Mouse (Mus musculus): ENCODE results near the gene Hexim2.

Gene Hexim2

DNA sequence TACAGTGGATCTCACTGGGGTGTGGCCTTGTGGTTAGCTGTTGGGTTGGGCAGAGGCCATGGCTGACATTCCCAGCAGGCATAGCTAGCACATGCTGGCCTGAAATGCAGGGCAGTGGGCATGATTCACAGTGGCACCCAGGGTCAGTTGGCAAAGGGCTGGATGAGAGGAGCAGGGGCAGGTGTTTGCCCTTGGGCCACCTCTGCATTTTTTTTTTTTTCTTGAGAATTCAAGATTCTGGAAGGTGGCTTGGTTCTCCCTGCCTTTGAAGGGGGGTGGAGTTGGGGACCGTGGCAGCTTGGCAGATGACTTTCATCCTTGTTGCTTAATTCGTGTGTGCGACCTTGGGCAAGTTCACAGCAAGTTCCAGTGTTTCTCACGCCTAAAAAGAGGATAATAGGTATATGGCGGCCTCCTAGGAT lies 42.2 kb downstream of the Hexim2 start:
- DNase-seq, result no peak

DNA sequence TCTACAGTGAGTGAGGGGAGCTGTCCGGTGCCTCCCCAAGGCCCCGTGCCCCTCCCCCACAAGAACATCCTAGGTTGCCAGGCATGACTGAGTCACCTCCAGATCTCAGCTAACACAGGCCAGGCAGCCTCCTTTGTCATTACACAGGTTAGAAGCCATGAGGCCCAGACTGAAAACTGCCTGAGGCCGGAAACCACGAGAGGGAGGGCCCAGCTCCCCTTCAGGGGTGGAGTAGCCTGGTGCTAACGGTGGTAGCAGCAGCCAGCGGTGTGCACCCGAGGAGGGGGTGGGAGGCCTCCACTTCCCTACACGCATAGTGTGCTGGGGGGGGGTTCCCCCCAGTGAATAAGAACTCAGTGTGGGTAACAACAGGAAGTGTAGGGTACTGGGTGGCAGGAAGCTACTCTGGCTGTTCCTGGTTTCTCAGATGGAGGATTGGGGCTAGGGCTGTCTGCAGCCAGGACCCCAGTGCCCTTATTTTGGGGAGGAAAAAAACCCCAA lies 42.7 kb downstream of the Hexim2 start:
- no peak for DNase-seq

GRCm38 (mm10) chr11:103175688-103176442 lies 43.6 kb downstream of the Hexim2 start:
- DNase-seq, result no peak

DNA sequence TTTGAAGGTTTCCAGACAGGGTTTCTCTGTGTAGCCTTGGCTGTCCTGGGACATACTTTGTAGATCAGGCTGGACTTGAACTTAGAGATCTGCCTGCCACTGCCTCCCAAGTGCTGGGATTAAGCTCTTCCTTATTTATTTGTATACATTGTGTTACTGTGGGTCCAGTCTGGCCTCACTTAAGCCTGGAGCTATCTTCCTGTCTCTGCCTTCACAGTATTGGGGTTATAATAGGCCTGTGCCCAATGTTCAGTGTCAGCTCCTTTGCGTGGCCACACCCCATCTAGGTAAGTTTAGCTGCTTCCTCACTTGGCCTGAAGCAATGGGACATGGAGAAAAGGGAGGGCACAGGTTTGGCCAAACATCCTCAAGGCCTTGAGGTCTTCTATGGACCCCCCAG lies 44.3 kb downstream of the Hexim2 start:
- no peak for DNase-seq

- DNase-seq, result no peak
Measured at GRCm38 (mm10) chr11:103177216-103177615, 45.0 kb downstream of the Hexim2 start.

DNA sequence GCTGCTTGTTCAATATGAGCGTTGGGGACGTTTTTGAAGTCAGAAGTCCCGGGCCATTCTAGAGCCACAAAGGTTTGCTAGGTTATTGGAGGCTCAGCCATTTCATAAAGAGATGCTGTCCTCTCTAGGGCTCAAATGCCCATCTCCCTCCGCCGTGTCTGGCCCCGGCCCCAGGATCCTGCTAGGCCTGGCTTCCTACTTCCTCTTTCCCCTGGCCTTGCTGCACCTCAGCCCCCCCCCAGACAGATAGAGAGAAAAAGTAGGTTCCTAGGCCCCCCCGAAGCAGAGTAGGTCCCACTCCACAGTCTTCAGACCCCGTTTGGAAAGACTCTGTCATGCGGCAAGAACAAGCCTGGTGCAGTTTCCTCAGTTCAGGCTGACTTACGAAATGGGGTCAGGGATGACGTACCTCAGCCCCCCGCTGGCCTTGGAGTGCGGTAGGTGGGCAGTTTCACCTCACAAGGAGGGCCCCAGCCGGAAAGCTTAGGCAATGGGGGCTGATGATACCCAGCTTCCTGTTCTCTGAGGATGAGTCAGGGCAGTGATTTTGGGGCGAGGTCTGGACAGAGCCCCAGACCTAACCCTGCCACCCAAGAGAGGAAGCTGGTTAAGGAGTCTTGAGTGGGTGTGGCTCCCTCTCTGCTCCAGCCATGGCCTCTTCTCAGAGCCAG lies 45.7 kb downstream of the Hexim2 start:
- no peak for DNase-seq

DNA sequence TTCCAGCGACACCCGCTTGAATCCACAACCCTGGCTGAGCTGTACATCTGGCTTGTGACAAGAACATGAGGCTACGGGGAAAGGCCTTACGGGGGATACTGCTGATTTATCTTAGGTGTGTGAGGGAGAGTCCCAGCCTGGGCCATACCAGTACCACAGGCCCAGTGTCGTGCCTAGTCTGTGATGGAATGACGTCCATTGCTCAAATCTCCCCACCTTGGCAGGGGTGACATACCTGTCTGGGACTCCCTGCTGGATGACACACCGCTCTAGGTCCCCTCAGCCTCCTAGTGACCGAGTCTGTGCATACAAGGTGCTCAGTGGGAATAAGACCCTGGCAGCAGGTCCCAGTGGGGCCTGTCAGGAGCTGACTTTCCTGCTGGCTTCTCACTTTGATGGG lies 46.5 kb downstream of the Hexim2 start:
- no peak for DNase-seq

DNA sequence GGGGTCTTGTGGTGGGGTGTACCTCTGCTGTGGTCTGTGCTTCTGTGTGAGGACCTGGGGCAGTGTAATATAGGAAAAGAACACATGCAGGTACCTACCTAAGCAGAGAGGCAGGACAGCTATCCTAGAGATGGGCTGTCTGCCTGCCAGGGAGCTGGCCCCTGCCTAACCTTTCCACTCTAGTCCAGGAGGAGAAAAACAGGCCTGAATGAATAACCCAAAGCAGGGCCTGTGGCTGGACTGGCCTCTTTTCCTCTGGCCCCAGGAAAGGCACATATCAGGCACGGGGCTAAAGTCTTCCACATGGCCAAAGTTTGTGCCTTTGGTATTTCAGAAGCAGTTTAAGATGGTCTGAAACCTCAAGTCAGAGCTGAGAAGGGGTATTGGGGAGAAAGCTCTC lies 48.2 kb downstream of the Hexim2 start:
- no peak for DNase-seq

DNA sequence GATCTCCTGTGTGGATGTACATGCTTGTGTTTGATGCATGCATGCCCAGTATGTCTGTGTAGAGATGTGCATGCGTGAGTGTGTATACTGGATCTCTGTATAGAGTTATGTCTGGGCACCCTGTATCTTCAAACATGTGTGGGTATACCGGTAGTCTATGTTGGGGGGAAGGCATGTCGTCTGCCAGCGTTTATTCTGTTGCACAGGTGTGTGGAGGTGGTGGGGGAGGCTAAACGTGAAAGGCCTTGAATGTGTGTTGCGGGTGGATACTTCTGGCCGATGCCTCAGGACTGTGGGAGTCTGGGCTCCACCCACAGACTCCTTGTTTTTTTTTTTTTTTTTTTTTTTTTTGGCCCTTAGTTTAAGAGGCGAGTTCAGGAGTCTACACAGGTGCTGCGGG lies 49.1 kb downstream of the Hexim2 start:
- no peak for DNase-seq

GRCm38 (mm10) chr11:103181911-103182310 lies 49.7 kb downstream of the Hexim2 start:
- no peak for DNase-seq

GRCm38 (mm10) chr11:103184891-103185290 lies 52.7 kb downstream of the Hexim2 start:
- no peak for DNase-seq

Measured in cerebellum, adult 11 months (tissue).